Mouse (Mus musculus): ENCODE results near the gene Gm17617.

Gm17617 gene

DNA sequence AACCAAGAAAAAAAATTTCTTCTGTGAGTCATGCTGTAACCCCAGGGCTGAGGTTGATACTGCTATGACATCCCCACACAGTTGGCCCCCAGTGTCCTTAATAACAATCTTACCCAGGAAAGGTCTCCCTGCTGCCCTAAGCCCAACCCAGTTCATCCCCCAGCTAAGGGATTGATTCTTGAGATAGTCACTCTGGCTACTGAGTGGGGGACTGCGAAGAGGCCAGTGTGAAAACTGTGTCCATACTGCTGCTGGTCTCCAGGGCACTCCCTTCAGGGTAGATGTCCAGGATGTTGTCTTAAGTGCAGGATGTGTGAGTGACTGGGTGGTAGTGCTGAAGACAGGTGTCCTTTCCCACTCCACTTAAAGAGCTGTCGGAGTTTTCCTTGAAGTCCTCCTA, at the start of gene Gm17617:
TSS of gene Gm17617 (minus strand) at position 101 of the 400 bp plus-strand sequence.
- DNase-seq (ENCODE audit: low read depth), result no peak

DNA sequence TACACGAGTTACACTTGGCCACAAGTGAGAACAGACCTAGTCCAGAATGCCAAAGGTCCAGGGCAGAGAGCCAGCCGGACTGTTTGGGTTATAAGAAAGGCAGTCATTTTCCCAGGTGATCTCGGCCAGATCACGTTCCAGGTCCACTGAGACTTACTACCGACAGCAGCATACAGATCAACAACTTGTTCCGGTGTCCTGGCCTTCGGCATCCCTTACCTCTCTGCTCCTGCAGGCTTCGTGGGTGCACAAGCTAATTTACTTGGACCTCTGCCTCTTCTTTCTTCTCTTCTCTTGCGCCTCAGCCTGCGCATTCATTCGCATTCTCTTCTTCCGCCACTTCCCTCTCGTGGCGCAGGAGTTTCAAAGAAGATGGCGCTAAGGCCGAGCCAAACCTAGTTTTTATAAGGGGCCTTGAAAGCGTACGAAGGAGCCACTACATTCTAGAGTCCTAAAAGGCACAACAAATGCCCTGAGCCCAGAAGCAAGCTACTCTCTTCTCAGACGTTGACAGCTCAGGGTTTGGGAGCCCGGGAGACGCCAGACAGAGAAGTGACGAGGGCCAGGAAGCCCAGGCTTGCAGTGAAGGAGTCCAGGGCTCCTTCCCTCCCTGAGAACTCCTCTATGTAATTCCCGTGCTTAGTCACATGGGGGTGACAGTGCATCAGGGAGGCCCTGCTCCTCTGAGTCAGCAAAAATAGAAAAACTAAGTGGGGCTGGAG, 49.0 kb upstream of the Gm17617 start:
- peak; percentile 71 for DNase-seq (ENCODE audit: low read depth)

DNA sequence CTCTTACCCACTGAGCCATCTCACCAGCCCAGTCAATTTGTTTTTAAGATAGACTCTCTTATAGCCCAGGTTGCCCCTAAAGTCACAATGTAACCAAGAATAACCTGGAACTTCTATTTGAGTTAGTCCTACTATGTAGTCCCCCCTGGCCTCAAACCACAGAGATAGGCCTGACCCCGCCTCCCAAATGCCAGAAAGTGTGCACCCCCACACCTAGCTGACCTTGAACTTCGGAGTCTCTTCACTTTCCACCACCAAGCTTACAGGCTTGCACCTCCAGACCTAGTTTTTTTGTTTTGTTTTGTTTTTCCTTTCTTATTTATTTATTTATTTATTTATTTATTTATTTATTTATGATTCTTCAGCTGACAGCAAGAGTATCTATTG, 48.4 kb upstream of the Gm17617 start:
- no peak for DNase-seq (ENCODE audit: low read depth)

DNA sequence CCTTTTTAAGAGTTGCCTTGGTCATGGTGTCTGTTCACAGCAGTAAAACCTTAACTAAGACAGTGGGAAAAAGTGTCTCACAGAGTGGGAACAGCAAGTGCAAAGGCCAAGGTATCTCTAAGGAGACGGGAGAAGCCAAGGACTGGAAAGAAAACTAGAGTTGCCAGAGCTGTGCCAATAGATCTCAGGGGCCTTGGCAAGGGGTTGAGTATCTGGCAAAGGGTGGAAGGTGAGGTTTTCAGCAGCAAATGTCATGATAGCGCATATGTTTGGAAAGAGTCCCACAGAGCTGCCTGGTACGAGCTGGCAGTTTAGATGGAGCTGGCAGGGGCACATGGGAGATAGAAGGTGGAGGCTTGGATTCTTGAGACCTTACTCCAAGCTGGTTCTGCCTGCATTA, 46.2 kb upstream of the Gm17617 start:
- no peak for DNase-seq (ENCODE audit: low read depth)

DNA sequence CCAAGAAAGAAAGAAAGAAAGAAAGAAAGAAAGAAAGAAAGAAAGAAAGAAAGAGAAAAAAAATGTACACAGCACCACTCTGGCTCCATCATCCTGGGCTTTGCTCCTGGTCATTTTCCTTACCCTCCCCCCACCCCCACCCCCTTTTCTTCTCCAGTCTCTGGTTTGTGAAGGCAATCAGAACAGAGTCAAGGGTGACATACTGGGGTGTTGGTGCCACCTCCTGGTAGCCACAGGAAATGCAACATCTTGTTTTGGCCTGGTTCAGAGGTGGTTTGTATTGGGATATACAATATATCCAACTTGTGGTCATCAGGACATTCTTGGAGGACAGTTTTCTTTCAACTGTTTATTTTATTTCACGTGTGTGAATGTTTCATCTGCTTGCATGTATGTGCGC, 45.2 kb upstream of the Gm17617 start:
- DNase-seq (ENCODE audit: low read depth), result peak; percentile 85

DNA sequence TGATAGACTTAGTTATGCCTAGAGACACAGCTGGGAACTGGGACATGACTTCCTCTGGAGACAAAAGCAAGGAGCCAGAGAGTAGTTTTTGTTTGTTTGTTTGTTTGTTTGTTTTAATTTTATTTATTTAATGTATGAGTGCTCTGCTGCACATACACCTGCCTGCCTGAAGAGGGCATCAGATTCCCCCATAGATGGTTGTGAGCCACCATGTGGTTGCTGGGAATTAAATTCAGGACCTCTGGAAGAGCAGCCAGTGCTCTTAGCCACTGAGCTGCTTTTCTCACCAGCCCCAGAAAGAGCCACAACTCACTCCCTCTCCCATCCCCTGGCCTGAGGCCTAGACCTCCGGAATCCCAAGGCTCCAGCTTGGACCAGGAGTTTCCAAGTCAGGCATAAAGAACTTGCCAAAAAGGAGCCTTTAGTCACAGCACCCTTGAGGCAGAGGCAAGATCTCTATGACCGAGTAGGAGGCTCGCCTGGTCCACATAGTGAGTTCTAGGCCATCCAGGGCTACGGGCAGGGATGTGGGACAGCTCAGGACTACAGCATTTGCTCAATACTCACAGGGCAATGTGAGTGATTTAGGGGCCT, 44.7 kb upstream of the Gm17617 start:
- DNase-seq (ENCODE audit: low read depth), result no peak

DNA sequence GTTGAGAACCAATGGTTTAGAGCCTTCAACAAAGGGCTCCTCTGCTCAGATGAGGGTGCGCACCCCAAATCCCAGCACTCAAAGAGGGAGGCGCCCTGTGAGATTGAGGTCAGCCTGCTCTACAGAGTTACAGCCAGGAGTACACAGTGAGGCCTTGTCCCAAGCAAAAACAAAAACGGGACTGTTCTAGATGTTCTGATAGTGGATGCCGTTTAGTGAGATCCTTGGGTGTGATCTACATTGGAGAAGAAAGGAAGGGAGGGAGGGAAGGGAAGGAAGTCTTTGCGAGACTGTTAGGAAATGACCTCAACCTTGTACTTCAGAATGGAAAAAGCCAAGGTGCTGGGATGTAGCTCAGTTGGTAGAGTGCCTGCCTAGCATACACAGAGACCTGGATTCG, 42.9 kb upstream of the Gm17617 start:
- no peak for DNase-seq (ENCODE audit: low read depth)

DNA sequence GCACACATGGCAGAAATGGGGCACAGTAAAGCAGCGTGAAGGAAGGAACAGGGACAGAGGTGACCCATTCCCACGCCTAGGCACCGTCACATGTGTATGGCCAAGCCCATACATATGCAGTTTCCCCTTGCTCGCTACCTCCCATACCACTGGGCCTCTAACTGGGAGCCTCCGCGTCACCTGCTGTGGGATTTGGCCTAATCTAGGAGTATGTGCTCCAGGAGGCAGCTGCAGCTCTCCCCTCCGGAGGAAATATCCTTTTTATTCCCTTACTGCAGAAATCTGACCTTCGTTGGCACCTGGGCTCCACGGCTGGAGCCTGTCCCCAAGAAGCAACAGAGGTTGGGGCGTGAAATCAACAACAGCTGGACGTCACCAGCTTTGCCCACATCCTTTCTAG, 41.0 kb upstream of the Gm17617 start:
- DNase-seq (ENCODE audit: low read depth), result no peak

DNA sequence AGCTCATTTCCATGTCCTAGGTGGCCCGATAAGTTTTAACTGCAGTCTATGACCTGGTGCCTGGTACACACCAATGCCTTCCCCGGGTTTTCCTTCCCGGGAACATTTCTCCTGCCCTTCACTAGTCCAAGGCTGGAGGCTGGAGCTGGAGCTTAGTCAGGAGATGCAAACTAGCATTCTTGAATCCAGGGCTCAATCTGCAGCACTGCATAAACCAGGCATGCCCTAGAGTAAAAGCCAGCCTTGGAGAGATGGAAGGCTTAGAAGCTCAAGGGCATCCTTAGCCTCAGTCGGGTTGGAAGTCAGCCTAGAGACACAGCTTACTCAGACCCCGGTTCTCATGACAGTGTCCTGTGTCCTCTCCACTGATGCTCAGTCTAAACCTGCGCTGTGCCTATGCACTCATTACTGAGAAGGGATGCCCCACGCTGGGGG, 39.0 kb upstream of the Gm17617 start:
- DNase-seq (ENCODE audit: low read depth), result no peak

DNA sequence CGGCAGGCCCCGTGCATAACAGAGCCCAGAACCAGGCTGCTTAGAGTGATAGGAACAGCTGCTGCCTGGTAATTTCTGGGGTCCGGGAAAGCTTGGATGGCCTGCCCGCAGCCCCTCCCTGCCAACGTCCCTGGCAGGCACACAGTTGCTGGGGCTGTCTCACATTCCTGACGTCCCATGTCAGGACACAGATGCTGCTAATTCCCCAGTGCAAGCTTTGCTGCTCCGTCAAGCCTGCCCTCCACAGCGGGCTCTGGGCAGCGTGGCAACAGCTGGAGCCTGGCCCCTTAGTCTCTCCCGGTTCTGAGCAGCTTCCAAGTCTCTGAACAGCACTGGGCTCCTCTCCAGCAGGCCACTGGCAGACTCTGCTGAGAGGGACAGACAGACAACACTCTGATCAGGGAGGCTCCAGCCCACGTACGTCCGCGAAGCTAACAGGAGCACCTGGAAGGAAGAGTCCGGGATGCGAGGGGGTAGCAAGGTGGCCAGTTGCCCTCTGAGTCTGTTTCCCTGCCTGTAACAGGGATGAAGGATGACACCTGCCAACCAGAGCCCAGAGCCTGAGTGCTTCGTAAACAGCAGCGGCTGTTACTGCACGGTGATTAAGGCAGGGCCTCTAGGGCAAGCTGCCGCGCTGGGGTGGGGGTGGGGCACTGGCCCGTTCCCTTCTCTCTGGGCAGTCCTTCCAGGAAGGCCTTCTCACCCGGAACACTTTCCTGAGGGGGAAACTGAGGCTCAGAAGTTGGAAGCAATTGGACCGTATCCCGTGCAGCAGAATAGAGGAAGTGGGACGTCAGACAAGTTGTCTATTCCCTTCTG, 38.4 kb upstream of the Gm17617 start:
- DNase-seq (ENCODE audit: low read depth), result no peak

DNA sequence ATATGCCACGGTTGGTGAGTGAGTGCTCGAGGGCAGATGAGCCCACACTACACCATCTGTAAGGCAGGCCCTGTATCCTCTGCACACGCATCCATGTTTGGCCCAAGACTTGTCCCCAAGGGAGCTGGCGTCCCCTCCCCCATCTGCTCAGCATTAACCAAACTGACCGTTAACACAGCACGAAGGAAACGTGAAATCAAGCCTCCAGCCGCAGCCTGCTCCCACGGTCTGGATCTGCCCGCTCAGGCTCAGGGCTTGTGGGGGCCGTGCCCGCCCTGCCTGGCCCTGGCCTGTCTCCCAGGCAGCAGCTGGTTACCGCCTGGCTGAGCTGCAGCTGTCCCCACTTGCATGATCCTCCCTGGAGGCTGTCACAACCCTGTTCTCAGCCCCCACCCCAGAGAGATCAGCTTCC, 35.6 kb upstream of the Gm17617 start:
- DNase-seq (ENCODE audit: low read depth), result no peak

DNA sequence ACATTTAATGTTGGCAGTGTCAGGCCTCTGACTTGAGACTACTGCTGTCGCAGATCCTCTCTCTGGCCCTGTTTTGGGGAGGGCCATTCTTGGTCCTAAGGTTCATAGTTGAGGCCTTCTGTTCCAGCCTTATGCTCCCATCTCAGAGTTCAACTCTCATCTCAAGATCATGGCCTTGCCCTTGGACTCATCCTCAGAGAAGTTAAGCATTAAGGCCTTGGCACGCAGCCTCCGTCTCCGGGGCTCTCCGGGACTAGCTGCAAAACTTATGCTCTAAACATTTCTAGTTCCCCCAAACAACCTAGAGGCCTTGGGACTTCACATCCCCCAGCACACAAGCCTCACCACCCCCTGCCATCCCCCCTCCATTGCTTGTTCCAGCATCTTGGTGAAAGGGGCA, 34.9 kb upstream of the Gm17617 start:
- no peak for DNase-seq (ENCODE audit: low read depth)

DNA sequence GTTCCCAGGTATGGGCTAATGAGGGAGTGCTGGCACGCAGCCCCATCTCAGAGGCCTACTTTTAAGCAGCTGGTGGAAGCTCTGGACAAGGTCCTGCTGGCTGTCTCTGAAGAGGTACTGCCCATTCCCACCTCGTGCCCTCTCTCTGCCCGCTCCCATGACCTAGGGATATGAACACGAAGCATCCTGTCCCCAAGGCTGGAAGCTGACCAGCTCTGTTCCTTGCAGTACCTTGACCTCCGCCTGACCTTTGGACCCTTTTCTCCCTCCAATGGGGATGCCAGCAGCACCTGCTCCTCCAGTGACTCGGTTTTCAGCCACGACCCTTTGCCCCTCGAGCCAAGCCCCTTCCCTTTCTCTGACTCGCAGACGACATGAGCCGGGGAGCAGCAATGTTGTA, 34.5 kb upstream of the Gm17617 start:
- DNase-seq (ENCODE audit: low read depth), result no peak

DNA sequence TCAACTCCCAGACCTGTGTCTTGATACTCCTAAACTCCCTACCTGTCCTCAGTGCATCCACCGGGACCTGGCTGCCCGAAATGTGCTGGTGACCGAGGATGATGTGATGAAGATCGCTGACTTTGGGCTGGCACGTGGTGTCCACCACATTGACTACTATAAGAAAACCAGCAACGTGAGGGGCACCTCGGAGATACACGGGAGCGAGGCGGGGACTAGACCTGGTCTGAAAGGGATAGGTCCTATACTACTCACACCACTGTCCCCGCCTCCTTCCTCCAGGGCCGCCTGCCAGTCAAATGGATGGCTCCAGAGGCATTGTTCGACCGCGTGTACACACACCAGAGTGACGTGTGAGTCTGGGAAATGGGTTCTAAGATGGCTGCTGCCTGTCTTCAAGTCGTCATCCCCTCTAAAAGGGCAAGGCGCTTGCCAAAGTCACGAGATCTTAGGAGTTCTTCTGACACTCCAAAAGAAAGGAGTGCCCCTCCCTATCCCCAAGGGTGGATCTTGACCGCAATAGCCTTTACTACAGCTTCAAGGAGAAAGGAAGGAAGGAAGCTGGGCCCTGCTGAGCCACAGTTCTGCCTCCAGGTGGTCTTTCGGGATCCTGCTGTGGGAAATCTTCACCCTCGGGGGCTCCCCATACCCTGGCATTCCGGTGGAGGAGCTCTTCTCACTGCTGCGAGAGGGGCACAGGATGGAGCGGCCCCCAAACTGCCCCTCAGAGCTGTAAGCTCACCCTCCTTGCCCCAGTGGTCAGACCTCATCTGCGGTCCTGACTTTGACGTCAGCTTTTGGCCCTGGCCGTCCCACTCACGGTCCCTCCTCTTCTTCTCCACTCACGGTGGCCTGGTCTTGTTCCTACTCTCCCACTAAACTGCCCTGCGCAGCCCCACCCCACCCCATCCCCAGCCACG, 33.7 kb upstream of the Gm17617 start:
- DNase-seq (ENCODE audit: low read depth), result no peak

DNA sequence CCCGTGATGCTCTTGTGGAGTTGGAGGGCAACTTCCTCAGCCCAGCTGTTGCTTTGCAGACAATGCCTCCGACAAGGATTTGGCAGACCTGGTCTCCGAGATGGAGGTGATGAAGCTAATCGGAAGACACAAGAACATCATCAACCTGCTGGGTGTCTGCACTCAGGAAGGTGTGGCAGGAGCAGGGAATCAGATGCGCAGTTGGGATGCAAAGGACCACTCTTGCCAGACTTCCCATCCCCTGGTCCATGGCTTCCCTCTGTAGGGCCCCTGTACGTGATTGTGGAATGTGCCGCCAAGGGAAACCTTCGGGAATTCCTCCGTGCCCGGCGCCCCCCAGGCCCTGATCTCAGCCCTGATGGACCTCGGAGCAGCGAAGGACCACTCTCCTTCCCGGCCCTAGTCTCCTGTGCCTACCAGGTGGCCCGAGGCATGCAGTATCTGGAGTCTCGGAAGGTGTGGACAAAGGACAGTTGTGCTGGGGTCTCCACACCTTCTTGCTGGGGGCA, 32.5 kb upstream of the Gm17617 start:
- no peak for DNase-seq (ENCODE audit: low read depth)

DNA sequence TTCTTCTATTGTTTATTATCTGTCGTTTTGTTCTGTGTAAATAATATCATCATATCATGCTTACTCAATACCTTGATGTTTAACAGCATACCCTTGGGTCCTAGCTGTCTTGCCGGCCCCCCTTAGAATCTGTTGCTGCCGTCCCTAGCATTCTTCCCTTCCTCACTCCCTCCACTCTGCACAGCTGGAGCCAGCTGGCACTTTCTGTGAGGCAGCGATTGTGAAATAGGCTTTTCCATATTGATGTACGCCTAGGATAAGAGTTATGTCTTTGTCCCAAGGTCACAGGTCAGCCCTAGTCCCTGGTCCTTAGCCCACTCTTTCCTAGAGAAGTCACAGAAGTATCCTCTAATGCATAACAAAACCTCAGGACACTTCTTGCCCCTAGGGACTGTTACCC, 30.2 kb upstream of the Gm17617 start:
- DNase-seq (ENCODE audit: low read depth), result no peak

DNA sequence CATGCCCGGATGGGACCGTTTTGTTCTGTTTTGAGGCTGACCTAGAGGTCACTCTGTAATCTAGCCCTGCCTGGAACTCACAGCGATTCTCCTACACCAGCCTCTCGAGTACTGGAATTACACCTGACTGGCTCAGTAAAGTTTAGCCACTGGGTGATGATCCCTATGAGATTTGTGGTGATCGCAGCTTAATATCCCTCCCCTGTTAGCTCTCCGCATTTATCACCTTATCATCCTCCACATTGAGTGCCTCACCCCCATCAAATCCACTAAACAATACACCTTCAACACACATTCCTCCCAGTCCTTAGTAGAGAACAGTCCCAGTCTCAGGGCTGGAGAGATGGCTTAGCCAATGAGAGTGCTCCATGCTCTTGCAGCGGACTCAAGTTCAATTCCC, 29.0 kb upstream of the Gm17617 start:
- no peak for DNase-seq (ENCODE audit: low read depth)

DNA sequence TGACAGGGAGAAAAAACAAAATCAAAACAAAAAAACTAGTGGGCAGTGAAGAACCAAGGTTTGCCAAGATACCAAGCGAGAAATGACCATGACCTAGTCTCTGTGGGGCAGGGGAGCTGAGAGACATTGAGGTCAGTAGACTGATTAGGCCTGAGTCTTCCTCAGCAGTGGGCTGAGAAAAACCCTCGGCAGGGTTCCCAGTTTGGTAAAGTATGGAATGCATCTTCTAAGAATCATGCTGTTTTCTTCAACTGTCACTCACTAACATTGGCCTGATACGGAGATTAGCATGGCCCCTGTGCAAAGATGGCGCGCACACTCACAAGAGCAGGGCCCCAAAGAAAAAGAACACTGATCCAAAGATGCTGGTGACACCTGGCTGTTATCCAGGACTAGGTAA, 20.6 kb upstream of the Gm17617 start:
- DNase-seq (ENCODE audit: low read depth), result no peak

DNA sequence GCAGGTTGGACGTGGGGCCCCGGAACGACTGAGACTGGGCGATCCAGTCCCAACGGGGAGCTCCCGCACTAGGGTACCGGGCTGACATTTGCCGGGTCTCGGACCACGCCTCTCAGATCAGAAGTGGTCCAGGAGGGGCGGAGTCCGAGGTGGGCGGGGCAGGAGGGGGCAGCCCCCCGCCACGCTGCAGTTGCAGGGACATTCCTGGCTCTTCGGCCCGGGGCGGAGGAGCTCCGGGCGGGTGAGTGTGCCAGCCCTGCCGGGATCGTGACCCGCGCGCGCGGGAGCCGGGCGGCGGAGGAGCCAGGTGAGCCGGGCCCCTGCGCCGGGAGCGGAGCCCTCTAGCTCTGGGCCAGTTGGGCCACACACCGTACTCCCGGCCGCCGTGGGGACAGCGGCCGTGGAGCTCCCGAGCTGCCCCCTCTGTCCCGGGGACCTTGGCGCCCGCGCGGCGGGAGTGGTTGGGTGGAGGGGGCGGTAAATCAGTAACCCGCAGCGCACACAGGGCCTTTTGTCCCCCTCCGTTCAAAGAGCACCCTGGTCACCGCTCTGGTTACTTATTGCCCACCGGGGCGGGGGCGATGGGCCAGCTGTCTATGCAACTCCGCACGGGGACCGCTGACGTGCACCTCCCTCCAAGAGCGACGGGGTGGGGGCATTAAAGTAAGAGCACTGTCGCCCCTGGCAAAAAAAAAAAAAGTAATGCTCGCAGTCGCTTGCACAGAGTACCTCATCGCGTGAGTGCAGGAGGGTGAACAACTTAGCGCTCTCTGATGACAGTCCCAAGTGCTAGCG, 19.5 kb upstream of the Gm17617 start, which contains the start of gene Fgfr4:
TSS of gene Fgfr4 (plus strand) at position 20 of the 795 bp plus-strand sequence.
- DNase-seq (ENCODE audit: low read depth), result no peak

DNA sequence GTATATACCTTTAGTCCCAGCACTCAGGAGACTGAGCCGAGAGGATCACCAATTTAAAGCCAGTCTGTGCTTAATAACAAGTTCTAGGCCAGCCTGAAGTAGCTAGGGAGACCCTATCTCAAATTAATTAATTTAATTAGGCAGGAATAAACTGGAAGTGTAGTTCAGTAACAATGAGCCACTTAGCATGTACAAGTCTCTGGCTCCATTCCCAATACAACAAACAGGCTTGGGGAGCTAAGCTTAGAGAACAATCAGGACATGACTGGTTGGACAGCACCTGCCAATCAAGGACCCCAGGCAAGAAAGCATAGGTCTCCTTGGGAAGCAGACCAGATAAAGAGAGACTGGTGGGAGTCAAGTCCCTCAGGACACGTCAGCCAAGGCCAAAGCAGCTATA, 6.9 kb upstream of the Gm17617 start:
- no peak for DNase-seq (ENCODE audit: low read depth)

DNA sequence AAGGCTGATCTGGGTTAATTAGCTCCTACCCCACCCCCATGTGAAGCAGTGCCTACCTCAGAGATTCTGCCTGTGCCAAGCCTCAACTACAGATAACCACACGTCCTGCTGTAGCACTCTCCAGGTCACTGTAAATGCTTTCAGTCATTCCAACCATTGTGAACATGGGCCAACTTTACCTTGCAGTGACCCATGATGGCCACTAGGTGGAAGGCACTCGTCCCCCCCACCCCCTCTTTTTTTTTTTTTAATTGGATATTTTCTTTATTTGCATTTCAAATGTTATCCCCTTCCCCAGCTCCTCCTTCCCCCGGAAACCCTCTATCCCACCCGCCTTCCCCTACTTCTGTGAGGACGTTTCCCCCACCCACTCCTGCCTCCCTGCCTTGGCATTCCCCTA, 2.0 kb upstream of the Gm17617 start:
- peak; percentile 43 for DNase-seq (ENCODE audit: low read depth)
